Mouse (Mus musculus): ENCODE measurements around the gene Atad5. TPM values are rescaled to one million over a fixed set of nuclear protein-coding genes. Genes with fewer than 3 reads are reported as not detected.
"Not testable (repeated sequence)": the region's sequence is repeated elsewhere in the genome, so short reads cannot be mapped to it uniquely, and the experiment has no call there.

The Atad5 gene
- polyA plus RNA-seq, 1 experiment = 0.18 TPM

GRCm38 (mm10) chr11:80141825-80142521 lies 52.8 kb downstream of the Atad5 start, which contains the start of gene Tefm:
Gene Tefm (minus strand): TSS chr11:80142175.
- TF ChIP-seq POLR2A (IDR thresholded peaks at IDR 0.05; ENCODE audit: low read depth, low read length) = peak; percentile 56; the same call in 1 of the 2 replicates
- no peak for TF ChIP-seq CTCF (IDR thresholded peaks at IDR 0.05; ENCODE audit: extremely low read depth, insufficient read length, insufficient replicate concordance, low read depth, low read length)
- H3K27ac ChIP-seq (ENCODE audit: insufficient read depth, low read depth, low read length) = peak within 1 kb of the TSS; percentile 83
- H3K4me3 ChIP-seq (ENCODE audit: low read depth, low read length) = peak within 1 kb of the TSS; percentile 93
- H3K4me1 ChIP-seq (ENCODE audit: control insufficient read depth, insufficient read depth, insufficient read length, low read length) = peaks cover 16% of the 10 kb centered on the region
- WGBS = under 1% methylated on average over 40 of the region's 40 CpGs
- peaks cover 2% of the 10 kb centered on the region; the same call in 1 of the 2 replicates for H3K36me3 ChIP-seq (ENCODE audit: control insufficient read depth, insufficient read depth, low read length)
- no peaks in the 10 kb centered on the region for H3K27me3 ChIP-seq (ENCODE audit: control insufficient read depth, insufficient read depth, low read length)

GRCm38 (mm10) chr11:80142872-80143271 lies 53.7 kb downstream of the Atad5 start:
- Histone ChIP-seq H3K36me3 (ENCODE audit: control insufficient read depth, insufficient read depth, low read length) (peaks cover 2% of the 10 kb centered on the region; the same call in 1 of the 2 replicates), H3K27me3 (ENCODE audit: control insufficient read depth, insufficient read depth, low read length) (no peaks in the 10 kb centered on the region), H3K4me1 (ENCODE audit: control insufficient read depth, insufficient read depth, insufficient read length, low read length) (peaks cover 16% of the 10 kb centered on the region), H3K4me3 (ENCODE audit: low read depth, low read length) (peak overlapping the region; percentile 93), H3K27ac (ENCODE audit: insufficient read depth, low read depth, low read length) (peak overlapping the region; percentile 83; the same call in 1 of the 2 replicates)
- TF ChIP-seq CTCF (IDR thresholded peaks at IDR 0.05; ENCODE audit: extremely low read depth, insufficient read length, insufficient replicate concordance, low read depth, low read length) (no peak), POLR2A (IDR thresholded peaks at IDR 0.05; ENCODE audit: low read depth, low read length) (no peak)
- 22% methylated on average over 8 of the region's 8 CpGs for WGBS

GRCm38 (mm10) chr11:80145787-80146275 lies 56.6 kb downstream of the Atad5 start:
- peaks cover 16% of the 10 kb centered on the region for H3K4me1 ChIP-seq (ENCODE audit: control insufficient read depth, insufficient read depth, insufficient read length, low read length)
- peak overlapping the region; percentile 9; the same call in 1 of the 2 replicates for H3K4me3 ChIP-seq (ENCODE audit: low read depth, low read length)
- H3K36me3 ChIP-seq (ENCODE audit: control insufficient read depth, insufficient read depth, low read length) = no peaks in the 10 kb centered on the region
- WGBS = 12% methylated on average over 10 of the region's 10 CpGs
- TF ChIP-seq CTCF (IDR thresholded peaks at IDR 0.05; ENCODE audit: extremely low read depth, insufficient read length, insufficient replicate concordance, low read depth, low read length) (no peak), POLR2A (IDR thresholded peaks at IDR 0.05; ENCODE audit: low read depth, low read length) (peak; percentile 42; the same call in 1 of the 2 replicates)
- H3K27me3 ChIP-seq (ENCODE audit: control insufficient read depth, insufficient read depth, low read length) = no peaks in the 10 kb centered on the region
- peak overlapping the region; percentile 95 for H3K27ac ChIP-seq (ENCODE audit: insufficient read depth, low read depth, low read length)

- Histone ChIP-seq H3K27me3 (ENCODE audit: control insufficient read depth, insufficient read depth, low read length) (no peaks in the 10 kb centered on the region), H3K4me1 (ENCODE audit: control insufficient read depth, insufficient read depth, insufficient read length, low read length) (peaks cover 16% of the 10 kb centered on the region), H3K4me3 (ENCODE audit: low read depth, low read length) (no peak overlapping the region), H3K27ac (ENCODE audit: insufficient read depth, low read depth, low read length) (peak overlapping the region; percentile 28), H3K36me3 (ENCODE audit: control insufficient read depth, insufficient read depth, low read length) (no peaks in the 10 kb centered on the region)
- WGBS = 51% methylated on average over 6 of the region's 6 CpGs
- TF ChIP-seq CTCF (IDR thresholded peaks at IDR 0.05; ENCODE audit: extremely low read depth, insufficient read length, insufficient replicate concordance, low read depth, low read length) (no peak), POLR2A (IDR thresholded peaks at IDR 0.05; ENCODE audit: low read depth, low read length) (no peak)
These were observed 58.5 kb downstream of the Atad5 start for GRCm38 (mm10) chr11:80147748-80148147.

- Histone ChIP-seq H3K36me3 (ENCODE audit: control insufficient read depth, insufficient read depth, low read length) (no peaks in the 10 kb centered on the region), H3K27me3 (ENCODE audit: control insufficient read depth, insufficient read depth, low read length) (no peaks in the 10 kb centered on the region), H3K4me3 (ENCODE audit: low read depth, low read length) (no peak overlapping the region), H3K4me1 (ENCODE audit: control insufficient read depth, insufficient read depth, insufficient read length, low read length) (peaks cover 13% of the 10 kb centered on the region), H3K27ac (ENCODE audit: insufficient read depth, low read depth, low read length) (no peak overlapping the region)
- WGBS = 68% methylated on average over 1 of the region's 1 CpGs
- no peak for TF ChIP-seq CTCF (IDR thresholded peaks at IDR 0.05; ENCODE audit: extremely low read depth, insufficient read length, insufficient replicate concordance, low read depth, low read length)
- TF ChIP-seq POLR2A (IDR thresholded peaks at IDR 0.05; ENCODE audit: low read depth, low read length) = no peak
These were observed 59.1 kb downstream of the Atad5 start for GRCm38 (mm10) chr11:80148313-80148712.

- not testable (repeated sequence) for H3K36me3 ChIP-seq (ENCODE audit: control insufficient read depth, insufficient read depth, low read length); H3K4me3 ChIP-seq (ENCODE audit: low read depth, low read length); H3K27me3 ChIP-seq (ENCODE audit: control insufficient read depth, insufficient read depth, low read length); H3K27ac ChIP-seq (ENCODE audit: insufficient read depth, low read depth, low read length)
- peaks cover 16% of the 10 kb centered on the region for H3K4me1 ChIP-seq (ENCODE audit: control insufficient read depth, insufficient read depth, insufficient read length, low read length)
- WGBS = 66% methylated on average over 4 of the region's 4 CpGs
These were observed 59.8 kb downstream of the Atad5 start for GRCm38 (mm10) chr11:80148974-80149373.

GRCm38 (mm10) chr11:80149412-80150023 lies 60.3 kb downstream of the Atad5 start:
- H3K4me1 ChIP-seq (ENCODE audit: control insufficient read depth, insufficient read depth, insufficient read length, low read length) = peaks cover 19% of the 10 kb centered on the region
- no peaks in the 10 kb centered on the region for H3K36me3 ChIP-seq (ENCODE audit: control insufficient read depth, insufficient read depth, low read length)
- no peak overlapping the region for H3K4me3 ChIP-seq (ENCODE audit: low read depth, low read length)
- 86% methylated on average over 8 of the region's 8 CpGs for WGBS
- peak overlapping the region; percentile 44 for H3K27ac ChIP-seq (ENCODE audit: insufficient read depth, low read depth, low read length)
- no peaks in the 10 kb centered on the region for H3K27me3 ChIP-seq (ENCODE audit: control insufficient read depth, insufficient read depth, low read length)
- TF ChIP-seq CTCF (IDR thresholded peaks at IDR 0.05; ENCODE audit: extremely low read depth, insufficient read length, insufficient replicate concordance, low read depth, low read length) (no peak), POLR2A (IDR thresholded peaks at IDR 0.05; ENCODE audit: low read depth, low read length) (no peak)

Measured in small intestine, adult 2 months (tissue).